Mouse (Mus musculus): ENCODE measurements around the gene Lrrfip1. TPM values are rescaled to one million over a fixed set of nuclear protein-coding genes. Genes with fewer than 3 reads are reported as not detected.

Lrrfip1 gene
- total RNA-seq, 2 experiments from 2014 or later: 68.3 to 69.9 TPM

DNA sequence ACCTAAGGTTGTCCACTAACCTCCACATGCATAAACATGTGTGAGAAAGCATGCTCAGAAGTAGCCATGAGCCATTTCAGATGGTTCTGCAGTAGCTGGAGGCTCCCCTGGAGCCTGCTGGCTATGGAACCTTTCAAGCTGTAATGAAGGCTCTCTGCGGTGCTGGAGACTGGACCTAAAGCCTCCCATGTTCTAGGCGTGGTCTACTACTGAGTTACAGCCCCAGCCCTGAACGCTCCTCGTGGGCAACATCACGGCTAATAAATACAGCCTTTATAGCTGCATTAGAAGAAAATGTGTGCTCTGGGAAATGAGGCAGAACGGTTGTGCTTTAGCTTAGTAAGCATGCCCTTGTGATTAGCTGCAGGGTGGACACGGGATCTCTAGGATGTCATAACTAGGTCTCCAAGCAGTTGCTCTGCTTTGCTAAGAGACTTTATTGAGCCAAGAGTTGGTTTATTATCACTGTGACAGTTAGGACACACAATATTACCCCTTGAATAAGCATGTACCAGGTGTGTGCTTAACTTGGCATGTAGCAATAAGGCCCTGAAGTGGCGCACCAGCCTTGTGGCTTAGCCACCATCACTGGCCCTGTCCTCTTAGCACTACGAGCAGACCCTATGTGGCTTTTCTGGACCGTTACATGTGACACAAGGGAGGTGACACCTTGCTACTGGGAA is 81.3 kb downstream of the Lrrfip1 start:
- DNase-seq (ENCODE audit: low spot score in 2 of 2): no peak

GRCm38 (mm10) chr1:91080423-91080749 is 81.8 kb downstream of the Lrrfip1 start:
- no peak for DNase-seq (ENCODE audit: low spot score in 2 of 2)

DNA sequence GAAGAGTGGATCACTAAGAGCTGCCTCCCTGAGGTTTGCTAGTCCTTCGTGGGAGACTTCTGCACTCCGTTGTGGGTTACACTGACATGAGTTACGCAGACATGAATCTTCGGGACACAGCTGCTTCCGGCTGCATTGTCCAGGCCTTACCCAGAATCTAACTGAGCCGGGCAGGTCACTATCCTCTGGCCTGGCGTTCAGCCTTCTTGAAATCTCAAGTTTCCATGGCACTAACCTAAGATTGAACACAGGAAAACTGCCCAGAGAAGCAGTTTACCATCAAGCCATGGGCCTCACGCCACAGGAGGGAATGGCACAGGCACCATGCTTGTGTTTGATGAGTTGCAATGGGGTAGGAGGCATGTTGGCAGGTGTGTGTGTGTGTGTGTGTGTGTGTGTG is 85.8 kb downstream of the Lrrfip1 start:
- DNase-seq (ENCODE audit: low spot score in 2 of 2): no peak

GRCm38 (mm10) chr1:91085009-91085408 is 86.5 kb downstream of the Lrrfip1 start:
- DNase-seq (ENCODE audit: low spot score in 2 of 2): no peak

- DNase-seq (ENCODE audit: low spot score in 2 of 2): no peak
Measured at GRCm38 (mm10) chr1:91085686-91086085, 87.1 kb downstream of the Lrrfip1 start.

DNA sequence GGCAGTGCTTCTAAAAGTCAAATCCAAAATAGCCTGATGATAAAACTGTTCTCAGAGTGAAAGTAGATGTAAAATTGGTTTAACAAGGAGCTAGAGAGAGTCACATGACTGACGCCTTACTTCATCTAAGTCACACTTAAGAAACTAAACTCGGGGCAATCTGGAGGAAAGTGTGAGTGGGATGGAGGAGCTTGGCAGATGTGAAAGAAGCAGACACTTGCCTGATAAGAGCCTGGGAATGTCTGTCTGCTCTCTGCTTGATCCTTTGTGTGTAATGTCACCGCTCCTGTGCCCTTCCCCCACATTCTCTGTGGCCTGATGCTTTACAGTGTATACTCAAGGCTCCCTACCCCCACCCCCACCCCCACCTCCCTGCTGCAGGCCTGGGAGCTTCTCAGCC is 87.8 kb downstream of the Lrrfip1 start:
- peak in 1 of 2 experiments; percentile 59 for DNase-seq (ENCODE audit: low spot score in 2 of 2)

DNA sequence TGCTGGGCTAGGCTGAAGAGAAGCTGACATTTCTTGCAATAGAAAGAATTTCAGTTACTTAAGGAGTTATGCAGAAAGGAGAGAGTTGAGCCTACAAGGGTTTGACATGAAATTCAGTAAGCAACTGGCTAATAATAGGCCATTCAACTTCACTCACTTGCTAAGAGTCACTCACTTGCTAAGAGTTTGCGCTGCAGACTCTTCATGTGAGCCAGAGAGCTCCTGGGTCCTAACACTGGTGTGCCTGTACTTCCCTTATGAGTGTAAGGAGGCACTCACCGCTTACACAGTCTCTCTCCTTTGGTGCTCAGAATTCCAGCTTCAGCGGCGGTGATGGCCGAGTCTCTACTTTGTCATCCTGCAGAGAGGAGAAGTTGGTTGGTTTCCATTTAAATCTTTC is 88.2 kb downstream of the Lrrfip1 start:
- DNase-seq (ENCODE audit: low spot score in 2 of 2): no peak

- no peak for DNase-seq (ENCODE audit: low spot score in 2 of 2)
Measured at GRCm38 (mm10) chr1:91088027-91088426, 89.5 kb downstream of the Lrrfip1 start.

DNA sequence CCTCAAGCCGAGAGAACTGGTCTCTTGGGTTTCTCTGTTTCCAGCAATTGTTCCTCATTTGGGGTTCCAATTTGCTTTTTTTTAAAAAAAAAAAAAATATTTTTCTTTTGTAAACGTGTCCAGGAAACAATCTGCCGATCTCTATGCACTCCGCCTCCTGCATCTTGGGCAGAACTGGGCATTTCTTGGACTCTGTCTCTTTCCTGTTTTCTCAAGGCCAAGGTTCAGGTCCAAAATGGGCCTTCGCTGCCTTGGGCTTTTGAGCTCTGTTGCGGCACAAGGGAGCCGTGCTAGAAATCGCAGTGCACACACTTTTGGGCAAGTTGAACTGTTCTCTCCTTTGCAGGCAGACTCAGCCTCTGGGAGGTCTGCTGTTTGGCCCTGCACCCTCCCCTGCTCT is 90.4 kb downstream of the Lrrfip1 start:
- no peak for DNase-seq (ENCODE audit: low spot score in 2 of 2)

DNA sequence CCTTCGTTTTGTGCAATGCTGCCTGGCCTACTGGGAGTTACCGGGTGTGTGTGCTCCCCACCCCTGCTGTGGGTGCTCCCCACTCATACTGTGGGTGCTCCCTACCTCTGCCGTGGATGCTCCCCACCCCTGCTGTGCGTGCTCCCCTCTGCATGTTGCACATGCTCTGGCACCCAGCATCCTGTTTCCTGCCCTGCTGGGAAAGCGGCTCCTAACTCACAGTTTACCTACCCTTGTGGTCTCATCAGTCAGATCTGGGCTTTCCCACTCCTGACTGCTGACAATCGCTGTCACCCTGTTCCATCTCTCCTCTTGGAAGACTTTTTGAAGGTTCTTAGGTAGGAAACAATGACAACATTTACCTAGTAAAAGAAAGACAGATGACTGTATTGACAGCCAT is 91.9 kb downstream of the Lrrfip1 start:
- DNase-seq (ENCODE audit: low spot score in 2 of 2): no peak

GRCm38 (mm10) chr1:91092451-91092850 is 93.9 kb downstream of the Lrrfip1 start:
- DNase-seq (ENCODE audit: low spot score in 2 of 2): no peak

DNA sequence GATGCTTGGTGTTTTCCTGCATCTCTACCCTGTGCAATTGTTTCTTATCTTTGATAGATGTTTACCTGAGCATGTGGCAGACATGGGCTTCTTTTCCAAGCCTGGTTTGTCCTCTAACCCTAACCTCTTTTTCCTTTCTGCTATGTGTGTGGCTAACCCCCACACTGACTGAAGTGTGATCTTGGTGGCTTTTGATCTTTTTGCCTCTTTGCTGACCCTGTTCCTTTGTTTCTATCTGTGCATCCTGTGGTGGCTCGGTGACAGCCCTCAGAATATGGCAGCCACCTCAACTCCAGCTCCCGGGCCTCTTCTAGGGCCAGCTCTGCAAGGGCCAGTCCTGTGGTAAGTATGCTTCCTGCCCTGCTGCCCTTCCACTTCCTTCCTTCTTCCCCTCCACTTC is 94.8 kb downstream of the Lrrfip1 start:
- no peak for DNase-seq (ENCODE audit: low spot score in 2 of 2)

GRCm38 (mm10) chr1:91094001-91094400 is 95.5 kb downstream of the Lrrfip1 start:
- DNase-seq (ENCODE audit: low spot score in 2 of 2): no peak

DNA sequence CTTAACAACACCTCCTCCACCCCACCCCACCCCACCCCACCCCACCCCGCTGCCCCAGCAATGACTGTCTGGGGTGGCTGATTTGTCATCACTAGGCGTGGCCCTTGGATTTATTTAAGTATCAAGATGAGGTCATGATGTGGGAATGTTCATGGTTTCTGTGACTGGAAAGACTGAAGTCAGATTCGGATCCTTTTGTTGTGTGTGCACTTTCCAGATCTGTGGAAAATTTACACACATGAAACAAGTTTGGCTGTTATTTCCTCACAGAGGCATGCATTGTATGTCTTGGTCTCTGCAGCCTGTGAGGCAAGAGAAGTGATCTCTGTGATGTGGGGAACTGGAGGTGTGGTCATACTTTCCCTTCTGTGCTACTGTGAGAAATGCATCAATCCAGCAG is 96.7 kb downstream of the Lrrfip1 start:
- DNase-seq (ENCODE audit: low spot score in 2 of 2): no peak

DNA sequence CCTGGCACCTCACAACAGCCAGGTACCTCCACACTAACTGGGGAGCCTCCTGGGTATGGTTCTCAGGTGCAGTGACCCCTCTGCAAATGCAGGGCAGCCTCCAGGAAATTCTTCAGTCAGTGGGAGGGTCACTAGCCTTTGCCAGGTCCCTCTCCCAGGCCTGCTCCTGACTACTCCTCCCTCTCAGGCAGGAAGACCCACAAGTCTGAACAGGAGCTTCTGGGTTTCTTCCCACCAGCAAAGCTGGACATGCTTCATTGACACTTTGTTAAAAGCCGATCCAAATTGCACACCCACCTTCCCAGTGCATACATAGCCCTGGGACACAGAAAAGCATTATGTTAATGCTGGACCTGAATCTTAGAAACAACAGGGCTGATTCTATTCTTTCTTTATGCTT is 97.3 kb downstream of the Lrrfip1 start:
- no peak for DNase-seq (ENCODE audit: low spot score in 2 of 2)

DNA sequence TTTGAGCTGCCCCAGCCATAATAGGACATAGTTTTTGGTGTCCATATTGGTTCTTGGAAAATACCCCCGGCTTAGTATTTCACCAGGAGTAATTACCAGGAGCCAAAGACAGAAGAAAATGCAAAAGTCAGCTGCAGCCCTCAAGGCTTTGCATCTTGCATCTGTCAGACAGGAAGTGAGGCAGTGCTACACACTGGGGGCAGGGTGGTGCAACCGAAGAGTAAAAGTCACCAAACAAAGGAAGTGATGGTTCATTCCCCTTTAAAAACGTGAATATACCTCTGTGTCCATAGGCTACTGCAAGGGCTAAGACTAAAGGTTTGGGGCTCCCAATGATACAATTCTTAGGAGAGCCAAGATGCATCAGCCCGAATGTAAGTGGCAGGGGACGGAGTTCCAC is 98.0 kb downstream of the Lrrfip1 start:
- no peak for DNase-seq (ENCODE audit: low spot score in 2 of 2)

- no peak for DNase-seq (ENCODE audit: low spot score in 2 of 2)
Measured at GRCm38 (mm10) chr1:91097283-91097834, 98.8 kb downstream of the Lrrfip1 start.

- DNase-seq (ENCODE audit: low spot score in 2 of 2): peak; percentile 50 to 80
Measured at GRCm38 (mm10) chr1:91098887-91099286, 100.3 kb downstream of the Lrrfip1 start.

DNA sequence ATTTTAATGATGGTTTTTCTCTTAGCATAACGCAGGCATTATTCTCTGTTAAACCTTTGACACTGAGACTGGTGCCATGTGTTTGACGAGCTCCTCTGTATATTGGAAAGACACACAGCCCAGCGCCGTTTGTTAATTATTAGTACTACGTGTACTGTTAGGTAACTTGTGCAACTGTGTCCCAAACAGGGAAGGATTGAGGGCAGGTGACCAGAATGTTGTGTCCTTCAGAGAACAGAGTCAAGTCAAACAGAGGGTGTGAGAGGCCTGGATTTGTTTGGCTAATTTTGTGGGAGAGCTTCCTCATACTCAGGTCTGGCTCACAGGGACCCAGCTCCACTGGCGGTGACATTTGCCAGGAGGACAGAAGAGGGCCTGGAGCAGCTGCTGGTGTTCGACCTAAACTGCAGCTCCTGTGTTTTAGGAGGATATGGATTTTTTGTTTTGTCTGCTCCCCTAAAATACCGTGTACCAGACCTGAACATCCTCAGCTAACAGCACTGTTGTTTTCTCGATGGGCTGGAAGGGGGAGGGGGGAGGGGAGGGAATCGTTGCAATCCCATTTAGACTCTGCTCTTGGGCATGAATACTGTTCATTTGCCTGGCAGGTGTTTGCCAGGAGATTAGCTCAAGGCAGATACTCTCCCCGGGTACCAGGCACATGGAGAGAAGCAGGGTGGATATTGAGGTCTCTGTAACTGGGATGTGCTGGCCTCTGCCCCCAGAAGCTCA is 103.3 kb downstream of the Lrrfip1 start:
- DNase-seq (ENCODE audit: low spot score in 2 of 2): no peak

- DNase-seq (ENCODE audit: low spot score in 2 of 2): no peak
Measured at GRCm38 (mm10) chr1:91103366-91103983, 104.9 kb downstream of the Lrrfip1 start.

- DNase-seq (ENCODE audit: low spot score in 2 of 2): no peak
Measured at GRCm38 (mm10) chr1:91107548-91107947, 109.0 kb downstream of the Lrrfip1 start.

- no peak for DNase-seq (ENCODE audit: low spot score in 2 of 2)
Measured at GRCm38 (mm10) chr1:91109302-91109701, 110.8 kb downstream of the Lrrfip1 start.
